Mouse (Mus musculus) spleen, adult 2 months (tissue): Measurements from ENCODE around the gene March5.

Experiments used
- CTCF ChIP-seq: fragments of 200-500 bp; IDR thresholded peaks from 2 replicates; pipeline ENCODE4 v1.5.1; 2011; ENCODE audit warnings: mild to moderate bottlenecking, inconsistent platforms; ENCODE audit not compliant: insufficient read depth, insufficient read length, insufficient replicate concordance; ENCODE audit errors: extremely low read depth
- POLR2A ChIP-seq: fragments of 200-500 bp; IDR thresholded peaks from 2 replicates; pipeline ENCODE4 v1.6.1; 2011; ENCODE audit warnings: low read depth, low read length, inconsistent platforms

- TF ChIP-seq CTCF (no peak), POLR2A (no peak)
Observed at GRCm38 (mm10) chr19:37269106-37269505, 61.8 kb downstream of the March5 start.
